Mouse (Mus musculus) ES-E14 (cell line): ENCODE measurements around the gene Cd37.

ENCODE experiments used
- CHD2 ChIP-seq: IDR thresholded peaks from 2 replicates; pipeline ENCODE4 v1.6.1; 2014; ENCODE audit warnings: mild to moderate bottlenecking, low read depth, low read length, inconsistent platforms
- MAFK ChIP-seq: IDR thresholded peaks from 2 replicates; pipeline ENCODE4 v1.6.1; 2014; ENCODE audit warnings: mild to moderate bottlenecking, low read depth, low read length, inconsistent platforms; ENCODE audit not compliant: insufficient read depth
- ZC3H11A ChIP-seq: IDR thresholded peaks from 2 replicates; pipeline ENCODE4 v1.6.1; 2012; ENCODE audit warnings: low read depth, mild to moderate bottlenecking, inconsistent platforms, low read length, borderline replicate concordance

DNA sequence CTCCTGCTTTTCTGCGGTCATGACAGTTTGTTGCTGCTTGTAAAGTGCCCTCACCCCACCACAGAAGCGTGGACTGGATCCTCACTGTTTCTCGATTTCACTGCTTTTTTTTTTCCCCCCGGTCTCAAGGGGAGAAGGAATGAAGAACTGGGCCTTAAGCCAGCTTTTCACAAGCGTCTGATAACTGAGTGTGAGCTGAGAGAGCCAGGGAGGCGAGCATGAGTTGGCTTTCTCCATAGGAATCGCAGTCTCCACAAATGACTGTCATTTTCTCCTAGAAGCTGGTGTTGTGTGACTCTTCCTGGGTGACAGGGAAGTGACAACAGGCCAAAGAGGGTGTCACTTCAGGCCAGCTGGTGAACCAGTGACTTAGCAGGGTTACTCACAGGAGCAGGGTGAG lies 23.4 kb upstream of the Cd37 start:
- TF ChIP-seq ZC3H11A = no peak
- no peak for TF ChIP-seq MAFK
- no peak for TF ChIP-seq CHD2
